Mouse (Mus musculus): ENCODE measurements around the gene Fbxl8. TPM values are rescaled to one million over a fixed set of nuclear protein-coding genes. Genes with fewer than 3 reads are reported as not detected.
A peak's percentile ranks its signal among the peaks of the same experiment; 100 is the strongest.

The Fbxl8 gene
- polyA plus RNA-seq, 1 experiment, result 0.27 TPM

DNA sequence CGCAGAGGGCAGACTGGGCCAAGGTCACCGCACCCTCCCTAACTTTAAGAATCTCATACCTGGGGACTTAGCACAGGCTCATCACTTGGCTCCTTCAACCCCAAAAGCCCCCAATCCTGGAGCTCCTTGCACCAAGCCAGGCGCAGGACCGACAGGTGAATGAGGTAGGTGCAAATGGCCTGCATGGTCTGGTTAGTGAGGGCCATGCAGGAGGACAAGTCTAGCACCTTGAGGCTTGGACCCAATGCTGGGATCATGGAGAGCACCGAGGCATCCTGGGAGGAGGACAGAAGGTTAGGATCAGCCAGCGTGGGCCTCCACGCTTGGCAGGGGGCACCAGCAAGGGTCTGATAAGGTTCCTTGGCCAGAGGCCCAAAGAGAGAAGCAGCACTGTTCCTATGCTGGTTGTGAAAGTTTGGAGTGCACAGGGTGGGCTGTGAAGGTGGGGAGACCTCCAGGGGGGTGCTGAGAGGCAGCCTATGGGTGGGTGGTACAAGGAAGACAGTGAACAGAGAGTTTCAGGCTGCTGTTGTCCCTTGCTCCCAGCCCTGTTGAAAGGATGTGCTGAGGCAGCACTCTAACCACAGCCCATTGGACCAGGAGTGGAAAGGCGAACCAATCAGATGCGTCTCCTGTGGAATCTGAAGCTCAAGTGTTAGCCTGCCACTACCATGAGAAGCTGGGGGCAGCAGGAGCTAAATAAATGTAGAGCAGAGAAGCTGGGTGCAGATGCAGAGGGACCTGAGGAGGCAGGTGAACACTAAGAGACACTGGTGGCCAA lies 49.4 kb downstream of the Fbxl8 start:
- H3K36me3 ChIP-seq (ENCODE audit: control insufficient read depth), result peaks cover 100% of the 10 kb centered on the region
- peaks cover 82% of the 10 kb centered on the region for H3K4me1 ChIP-seq (ENCODE audit: control insufficient read depth)
- peak overlapping the region; percentile 16 for H3K4me3 ChIP-seq (replicated peaks)
- TF ChIP-seq GATA1 (IDR thresholded peaks at IDR 0.05; ENCODE audit: low read length) (no peak), TAL1 (IDR thresholded peaks at IDR 0.05; ENCODE audit: low read length) (no peak)
- H3K27me3 ChIP-seq (ENCODE audit: control insufficient read depth), result no peaks in the 10 kb centered on the region
- peaks cover 3% of the 10 kb centered on the region for H3K9me3 ChIP-seq (ENCODE audit: control insufficient read depth, low read length)

DNA sequence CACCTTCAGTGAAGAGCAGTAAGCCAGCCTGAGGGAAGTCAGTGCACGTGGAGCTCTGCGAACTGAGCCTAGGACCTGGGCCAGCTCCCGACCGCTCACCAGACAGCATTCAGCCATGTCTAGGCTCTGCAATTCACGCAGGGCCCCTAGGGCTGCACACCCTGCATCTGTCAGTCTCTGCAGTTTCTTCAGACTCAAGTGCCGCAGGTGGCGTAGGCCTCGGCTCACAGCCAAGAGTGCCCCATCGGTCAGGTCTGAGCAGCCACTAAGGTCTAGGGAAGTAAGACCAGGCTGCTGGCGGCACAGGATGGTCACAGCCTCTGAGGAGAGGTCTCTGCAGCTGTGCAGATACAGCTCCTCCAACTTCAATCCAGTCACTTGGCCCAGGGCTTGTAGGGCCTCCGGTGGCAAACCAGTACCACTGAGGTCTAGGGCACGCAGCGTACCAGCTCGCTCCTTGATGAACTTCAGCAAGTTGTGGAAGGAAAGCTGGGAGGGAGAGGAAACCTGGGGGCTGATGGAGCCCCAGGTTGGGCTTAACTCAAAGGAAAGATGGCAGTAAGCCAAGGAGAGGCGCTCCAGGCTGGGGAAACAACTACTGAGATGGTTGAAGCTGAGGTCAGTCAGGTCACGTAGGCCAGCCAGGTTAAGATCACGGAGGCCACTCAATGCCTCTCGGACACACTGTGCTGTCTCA lies 50.8 kb downstream of the Fbxl8 start:
- TF ChIP-seq GATA1 (IDR thresholded peaks at IDR 0.05; ENCODE audit: low read length) (no peak), TAL1 (IDR thresholded peaks at IDR 0.05; ENCODE audit: low read length) (no peak)
- Histone ChIP-seq H3K27me3 (ENCODE audit: control insufficient read depth) (no peaks in the 10 kb centered on the region), H3K36me3 (ENCODE audit: control insufficient read depth) (peaks cover 100% of the 10 kb centered on the region), H3K4me1 (ENCODE audit: control insufficient read depth) (peaks cover 87% of the 10 kb centered on the region), H3K9me3 (ENCODE audit: control insufficient read depth, low read length) (peaks cover 3% of the 10 kb centered on the region), H3K4me3 (replicated peaks) (no peak overlapping the region)

DNA sequence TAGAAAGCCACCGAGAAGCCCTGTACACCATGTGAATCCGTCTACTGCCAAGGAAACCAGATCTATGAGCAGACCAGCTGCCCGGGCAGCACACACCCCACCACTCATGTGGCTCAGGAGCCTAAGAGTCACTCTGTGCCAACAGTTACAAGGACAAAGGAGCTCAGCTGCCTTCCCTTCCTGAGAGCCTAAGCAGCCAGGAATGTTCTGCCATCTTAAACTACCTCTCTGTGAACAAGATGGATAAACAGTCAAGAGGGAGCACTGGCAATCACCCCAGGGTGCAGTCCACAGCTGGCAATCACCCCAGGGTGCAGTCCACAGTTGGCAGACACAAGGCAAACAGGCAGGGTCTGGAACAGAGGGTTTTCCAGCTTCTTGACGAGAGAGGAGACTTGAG lies 53.5 kb downstream of the Fbxl8 start:
- Histone ChIP-seq H3K36me3 (ENCODE audit: control insufficient read depth) (peaks cover 99% of the 10 kb centered on the region), H3K4me3 (replicated peaks) (no peak overlapping the region), H3K4me1 (ENCODE audit: control insufficient read depth) (peaks cover 89% of the 10 kb centered on the region), H3K9me3 (ENCODE audit: control insufficient read depth, low read length) (0 out of 2 replicates have a peak, but pooled peaks cover 2% of the 10 kb centered on the region), H3K27me3 (ENCODE audit: control insufficient read depth) (no peaks in the 10 kb centered on the region)
- TF ChIP-seq TAL1 (IDR thresholded peaks at IDR 0.05; ENCODE audit: low read length), result no peak
- TF ChIP-seq GATA1 (IDR thresholded peaks at IDR 0.05; ENCODE audit: low read length), result no peak

DNA sequence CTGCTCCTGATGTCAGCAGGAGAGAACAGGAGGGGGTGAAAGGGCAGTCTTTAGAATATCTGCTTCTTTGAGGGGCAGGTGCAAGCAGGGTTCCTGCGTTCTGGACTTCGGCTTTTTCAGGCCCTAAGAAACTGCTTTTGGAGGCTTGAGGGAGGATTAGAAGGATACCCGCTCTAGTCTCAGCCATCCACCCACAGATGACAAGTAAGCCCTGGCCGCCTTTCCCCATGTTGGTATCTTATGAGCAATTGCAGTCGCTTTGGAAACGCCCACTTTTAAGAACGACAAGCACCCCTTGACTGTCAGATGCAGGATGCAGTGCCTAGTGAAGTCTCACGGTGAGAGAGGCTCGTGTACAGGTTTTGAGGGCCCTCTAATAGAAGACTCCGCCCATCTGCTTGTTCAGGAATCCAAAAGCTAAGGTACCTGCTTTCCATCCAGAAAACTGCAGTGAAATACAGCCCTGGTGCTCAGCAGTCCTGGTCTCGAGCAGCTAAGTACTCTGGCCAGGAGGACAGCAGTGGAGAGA lies 54.3 kb downstream of the Fbxl8 start:
- Histone ChIP-seq H3K36me3 (ENCODE audit: control insufficient read depth) (peaks cover 97% of the 10 kb centered on the region), H3K4me1 (ENCODE audit: control insufficient read depth) (peaks cover 89% of the 10 kb centered on the region), H3K27me3 (ENCODE audit: control insufficient read depth) (no peaks in the 10 kb centered on the region), H3K9me3 (ENCODE audit: control insufficient read depth, low read length) (0 out of 2 replicates have a peak, but pooled peaks cover 2% of the 10 kb centered on the region), H3K4me3 (replicated peaks) (no peak overlapping the region)
- TF ChIP-seq GATA1 (IDR thresholded peaks at IDR 0.05; ENCODE audit: low read length), result no peak
- TF ChIP-seq TAL1 (IDR thresholded peaks at IDR 0.05; ENCODE audit: low read length), result no peak

Other genes with a start within 250 kb of the Fbxl8 start
- gene Ces3a, start 216.0 kb upstream of the Fbxl8 start, polyA plus RNA-seq (2012), result not detected in 2 replicates
- gene Ces3b, start 180.9 kb upstream of the Fbxl8 start, polyA plus RNA-seq (2012), result not detected in 2 replicates
- gene Ces4a, start 132.8 kb upstream of the Fbxl8 start, polyA plus RNA-seq (2012), result not detected in 2 replicates
- gene Cbfb, start 94.0 kb upstream of the Fbxl8 start, polyA plus RNA-seq (2012), result 0.06 and 0.11 TPM in 2 replicates
- 0.63 and 1.3 TPM in 2 replicates for gene D230025D16Rik, start 39.5 kb upstream of the Fbxl8 start, polyA plus RNA-seq (2012)
- 0.74 and 1.0 TPM in 2 replicates for gene B3gnt9, start 9.5 kb upstream of the Fbxl8 start, polyA plus RNA-seq (2012)
- 1.7 and 2.0 TPM in 2 replicates for gene Tradd, start within 50 bp of the Fbxl8 start, polyA plus RNA-seq (2012)
- not detected in 2 replicates for gene Hsf4, start 5.2 kb downstream of the Fbxl8 start, polyA plus RNA-seq (2012)
- gene Nol3, start 11.5 kb downstream of the Fbxl8 start, polyA plus RNA-seq (2012), result not detected in 2 replicates
- gene 4931428F04Rik, start 25.2 kb downstream of the Fbxl8 start, polyA plus RNA-seq (2012), result 0.01 and 0.09 TPM in 2 replicates
- 1.6 and 1.7 TPM in 2 replicates for gene Exoc3l, start 31.5 kb downstream of the Fbxl8 start, polyA plus RNA-seq (2012)
- 30.0 and 45.9 TPM in 2 replicates for gene E2f4, start 33.0 kb downstream of the Fbxl8 start, polyA plus RNA-seq (2012)
- gene Elmo3, start 41.0 kb downstream of the Fbxl8 start, polyA plus RNA-seq (2012), result 0.97 and 1.1 TPM in 2 replicates
- gene Lrrc29, start 61.6 kb downstream of the Fbxl8 start, polyA plus RNA-seq (2012), result 2.5 and 3.1 TPM in 2 replicates
- gene Tmem208, start 61.7 kb downstream of the Fbxl8 start, polyA plus RNA-seq (2012), result 3.4 and 3.5 TPM in 2 replicates
- gene Fhod1, start 83.3 kb downstream of the Fbxl8 start, polyA plus RNA-seq (2012), result 0.19 and 0.21 TPM in 2 replicates
- 0.02 TPM in 1 of 2 replicates, not detected in the other for gene Slc9a5, start 84.2 kb downstream of the Fbxl8 start, polyA plus RNA-seq (2012)
- not detected in 2 replicates for gene Plekhg4, start 108.6 kb downstream of the Fbxl8 start, polyA plus RNA-seq (2012)
- gene Kctd19, start 148.9 kb downstream of the Fbxl8 start, polyA plus RNA-seq (2012), result not detected in 2 replicates
- gene Lrrc36, start 148.9 kb downstream of the Fbxl8 start, polyA plus RNA-seq (2012), result 0.03 and 0.05 TPM in 2 replicates
- gene Tppp3, start 206.9 kb downstream of the Fbxl8 start, polyA plus RNA-seq (2012), result 0.34 and 0.96 TPM in 2 replicates
- 0.14 and 0.23 TPM in 2 replicates for gene Zdhhc1, start 232.3 kb downstream of the Fbxl8 start, polyA plus RNA-seq (2012)

All from erythroblast, embryonic 14.5 days (primary cell).